Mouse (Mus musculus): ENCODE measurements at regions not wholly inside any gene's neighbourhood (a gene's known extent, or its start where the extent isn't known, plus 50 kb on each side); places are given as distances from the start of the nearest gene placed in this dataset.

DNA sequence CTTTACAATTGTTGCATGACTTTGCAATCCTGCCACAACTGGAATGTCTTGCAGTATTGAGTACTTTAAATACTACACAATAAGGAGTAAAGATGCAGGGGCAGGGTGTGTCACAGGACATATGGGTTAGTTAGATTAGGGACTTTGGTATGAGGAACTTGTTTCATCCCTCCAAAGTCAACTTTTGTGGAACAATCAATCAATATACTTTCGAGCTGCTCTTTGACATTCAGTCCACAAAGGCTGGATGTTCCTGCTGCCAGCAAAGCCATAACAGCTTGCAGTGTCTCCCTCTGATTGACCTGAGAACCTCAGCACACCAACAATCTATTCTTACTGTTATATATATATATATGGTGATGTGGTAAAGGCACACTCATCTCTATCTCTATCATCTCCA lies 314.5 kb downstream of the 9330182O14Rik start:
- Histone ChIP-seq H3K27me3 (ENCODE audit: control insufficient read depth, insufficient read depth, low read length) (no peaks in the 10 kb centered on the region), H3K9me3 (ENCODE audit: control insufficient read depth, low read length) (no peaks in the 10 kb centered on the region)
- 100% methylated on average over 1 of the region's 1 CpGs for WGBS

GRCm38 (mm10) chr15:40453235-40453634 lies 319.1 kb downstream of the 9330182O14Rik start:
- WGBS = 79% methylated on average over 2 of the region's 2 CpGs
- H3K27me3 ChIP-seq (ENCODE audit: control insufficient read depth, insufficient read depth, low read length) = no peaks in the 10 kb centered on the region
- H3K36me3 ChIP-seq (ENCODE audit: control insufficient read depth, insufficient read depth, low read length) = no peaks in the 10 kb centered on the region
- H3K4me1 ChIP-seq (replicated peaks; ENCODE audit: control insufficient read depth, insufficient read depth, low read length) = no peaks in the 10 kb centered on the region
- H3K9me3 ChIP-seq (ENCODE audit: control insufficient read depth, low read length) = no peaks in the 10 kb centered on the region
- no peak overlapping the region for H3K4me3 ChIP-seq (ENCODE audit: low read depth, low read length)
- H3K27ac ChIP-seq (ENCODE audit: low read depth, low read length) = no peak overlapping the region
- no peak overlapping the region for H3K4me2 ChIP-seq (ENCODE audit: low read depth, low read length, severe bottlenecking)
- no peak for DNase-seq (ENCODE audit: low spot score)
- no peak overlapping the region for H3K9ac ChIP-seq (ENCODE audit: low read length)
- no peak for ATAC-seq (replicated peaks; ENCODE audit: low FRiP score)

More for the DNA sequence above, 314.5 kb downstream of the 9330182O14Rik start:
- H3K36me3 ChIP-seq (ENCODE audit: control insufficient read depth, insufficient read depth, low read length) = no peaks in the 10 kb centered on the region
- no peak overlapping the region for H3K9ac ChIP-seq (ENCODE audit: low read length)
- no peak overlapping the region for H3K27ac ChIP-seq (ENCODE audit: low read depth, low read length)
- H3K4me1 ChIP-seq (replicated peaks; ENCODE audit: control insufficient read depth, insufficient read depth, low read length) = no peaks in the 10 kb centered on the region
- no peak for ATAC-seq (replicated peaks; ENCODE audit: low FRiP score)
- no peak overlapping the region for H3K4me2 ChIP-seq (ENCODE audit: low read depth, low read length, severe bottlenecking)
- no peak overlapping the region for H3K4me3 ChIP-seq (ENCODE audit: low read depth, low read length)
- DNase-seq (ENCODE audit: low spot score) = no peak

- Histone ChIP-seq H3K4me2 (ENCODE audit: low read depth, low read length, severe bottlenecking) (no peak overlapping the region), H3K4me1 (replicated peaks; ENCODE audit: control insufficient read depth, insufficient read depth, low read length) (no peaks in the 10 kb centered on the region), H3K9ac (ENCODE audit: low read length) (no peak overlapping the region), H3K9me3 (ENCODE audit: control insufficient read depth, low read length) (no peaks in the 10 kb centered on the region), H3K4me3 (ENCODE audit: low read depth, low read length) (no peak overlapping the region), H3K27me3 (ENCODE audit: control insufficient read depth, insufficient read depth, low read length) (no peaks in the 10 kb centered on the region), H3K36me3 (ENCODE audit: control insufficient read depth, insufficient read depth, low read length) (no peaks in the 10 kb centered on the region), H3K27ac (ENCODE audit: low read depth, low read length) (no peak overlapping the region)
- DNase-seq (ENCODE audit: low spot score) (no peak), ATAC-seq (replicated peaks; ENCODE audit: low FRiP score) (no peak)
- 80% methylated on average over 7 of the region's 7 CpGs for WGBS
These were observed 341.6 kb downstream of the 9330182O14Rik start for GRCm38 (mm10) chr15:40475659-40476355.

GRCm38 (mm10) chr15:40480386-40480785 lies 346.2 kb downstream of the 9330182O14Rik start:
- H3K9ac ChIP-seq (ENCODE audit: low read length) = no peak overlapping the region
- H3K4me1 ChIP-seq (replicated peaks; ENCODE audit: control insufficient read depth, insufficient read depth, low read length) = no peaks in the 10 kb centered on the region
- WGBS = 73% methylated on average over 1 of the region's 1 CpGs
- no peak for DNase-seq (ENCODE audit: low spot score)
- H3K27ac ChIP-seq (ENCODE audit: low read depth, low read length) = no peak overlapping the region
- no peaks in the 10 kb centered on the region for H3K36me3 ChIP-seq (ENCODE audit: control insufficient read depth, insufficient read depth, low read length)
- H3K9me3 ChIP-seq (ENCODE audit: control insufficient read depth, low read length) = no peaks in the 10 kb centered on the region
- no peak overlapping the region for H3K4me3 ChIP-seq (ENCODE audit: low read depth, low read length)
- no peak for ATAC-seq (replicated peaks; ENCODE audit: low FRiP score)
- no peaks in the 10 kb centered on the region for H3K27me3 ChIP-seq (ENCODE audit: control insufficient read depth, insufficient read depth, low read length)
- H3K4me2 ChIP-seq (ENCODE audit: low read depth, low read length, severe bottlenecking) = no peak overlapping the region

GRCm38 (mm10) chr15:40481239-40481638 lies 347.1 kb downstream of the 9330182O14Rik start:
- no peak for ATAC-seq (replicated peaks; ENCODE audit: low FRiP score)

DNA sequence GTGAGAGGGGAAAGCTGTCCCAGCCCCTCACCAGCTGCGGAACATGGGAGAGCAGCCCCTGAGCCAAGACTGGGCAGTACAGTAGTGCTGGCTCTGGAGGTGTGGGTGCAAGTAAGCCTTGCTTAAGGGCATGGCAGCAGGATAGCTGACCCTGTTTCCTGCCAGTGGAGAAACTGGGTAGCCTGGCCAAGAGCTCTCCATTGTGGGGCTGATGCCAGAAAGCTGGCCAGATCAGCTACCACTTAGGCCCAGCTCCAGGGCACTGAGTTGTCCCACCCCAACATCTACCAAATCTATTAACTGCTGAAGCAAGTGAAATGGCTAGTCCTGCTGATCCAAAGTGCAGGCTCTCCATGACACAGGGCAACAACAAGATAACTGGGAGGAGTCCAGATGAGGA lies 351.8 kb downstream of the 9330182O14Rik start:
- Histone ChIP-seq H3K36me3 (ENCODE audit: control insufficient read depth, insufficient read depth, low read length) (no peaks in the 10 kb centered on the region), H3K9me3 (ENCODE audit: control insufficient read depth, low read length) (no peaks in the 10 kb centered on the region), H3K27me3 (ENCODE audit: control insufficient read depth, insufficient read depth, low read length) (no peaks in the 10 kb centered on the region), H3K4me3 (ENCODE audit: low read depth, low read length) (no peak overlapping the region), H3K9ac (ENCODE audit: low read length) (no peak overlapping the region), H3K4me1 (replicated peaks; ENCODE audit: control insufficient read depth, insufficient read depth, low read length) (no peaks in the 10 kb centered on the region), H3K27ac (ENCODE audit: low read depth, low read length) (no peak overlapping the region), H3K4me2 (ENCODE audit: low read depth, low read length, severe bottlenecking) (no peak overlapping the region)
- WGBS = 100% methylated on average over 1 of the region's 1 CpGs
- DNase-seq (ENCODE audit: low spot score) (no peak), ATAC-seq (replicated peaks; ENCODE audit: low FRiP score) (no peak)

More at GRCm38 (mm10) chr15:40481239-40481638, 347.1 kb downstream of the 9330182O14Rik start:
- H3K4me2 ChIP-seq (ENCODE audit: low read depth, low read length, severe bottlenecking) = no peak overlapping the region
- WGBS = 71% methylated on average over 3 of the region's 3 CpGs
- H3K27me3 ChIP-seq (ENCODE audit: control insufficient read depth, insufficient read depth, low read length) = no peaks in the 10 kb centered on the region
- DNase-seq (ENCODE audit: low spot score) = no peak
- H3K27ac ChIP-seq (ENCODE audit: low read depth, low read length) = no peak overlapping the region
- H3K36me3 ChIP-seq (ENCODE audit: control insufficient read depth, insufficient read depth, low read length) = no peaks in the 10 kb centered on the region
- no peaks in the 10 kb centered on the region for H3K9me3 ChIP-seq (ENCODE audit: control insufficient read depth, low read length)
- H3K4me1 ChIP-seq (replicated peaks; ENCODE audit: control insufficient read depth, insufficient read depth, low read length) = no peaks in the 10 kb centered on the region
- no peak overlapping the region for H3K4me3 ChIP-seq (ENCODE audit: low read depth, low read length)
- no peak overlapping the region for H3K9ac ChIP-seq (ENCODE audit: low read length)

DNA sequence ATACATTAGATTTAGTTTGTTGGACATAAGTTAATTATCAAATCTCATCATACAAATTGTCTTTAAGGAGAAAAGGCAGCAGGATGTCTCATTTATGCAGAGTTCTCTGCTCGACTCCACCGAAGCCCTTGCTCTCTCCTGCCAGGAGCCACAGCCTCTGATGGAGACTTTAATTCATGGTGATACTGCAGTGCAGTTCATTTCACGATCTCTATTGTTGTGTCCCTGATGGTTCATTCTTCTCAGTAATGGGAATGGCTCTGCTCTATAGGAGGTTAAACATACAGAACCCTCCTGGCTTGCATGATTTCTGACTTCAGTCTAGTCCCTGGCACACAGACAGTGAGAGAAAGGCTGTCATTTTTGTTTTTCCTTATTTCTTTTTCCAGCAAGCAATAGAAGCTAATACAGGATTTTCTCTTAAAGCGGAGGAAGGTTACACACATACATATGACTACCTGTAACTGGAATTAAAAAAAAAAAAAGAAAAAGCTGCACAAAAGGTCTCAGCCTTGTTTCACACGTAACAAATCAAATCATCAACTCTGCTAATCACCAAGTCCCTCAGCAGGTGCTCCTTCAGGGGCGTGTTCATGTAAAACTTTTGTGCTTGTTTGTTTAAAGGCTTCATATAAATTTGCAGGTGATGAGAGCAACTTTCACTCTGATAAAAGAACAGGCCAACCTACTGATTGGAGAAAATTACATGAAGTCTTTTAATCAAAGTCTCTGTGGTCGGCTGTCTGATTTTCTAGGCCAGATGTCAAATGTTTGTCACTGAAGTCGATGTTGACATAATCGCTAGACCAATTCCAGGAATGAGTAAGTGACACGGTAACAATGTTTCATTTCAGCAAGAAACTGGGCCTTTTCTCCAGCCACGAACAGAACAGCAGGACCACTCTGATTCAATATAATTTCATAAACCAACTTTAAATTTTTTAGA lies 367.3 kb downstream of the 9330182O14Rik start:
- Histone ChIP-seq H3K4me2 (ENCODE audit: low read depth, low read length, severe bottlenecking) (no peak overlapping the region), H3K9ac (ENCODE audit: low read length) (no peak overlapping the region), H3K27ac (ENCODE audit: low read depth, low read length) (no peak overlapping the region), H3K9me3 (ENCODE audit: control insufficient read depth, low read length) (no peaks in the 10 kb centered on the region), H3K27me3 (ENCODE audit: control insufficient read depth, insufficient read depth, low read length) (no peaks in the 10 kb centered on the region), H3K4me3 (ENCODE audit: low read depth, low read length) (no peak overlapping the region), H3K4me1 (replicated peaks; ENCODE audit: control insufficient read depth, insufficient read depth, low read length) (no peaks in the 10 kb centered on the region), H3K36me3 (ENCODE audit: control insufficient read depth, insufficient read depth, low read length) (no peaks in the 10 kb centered on the region)
- 59% methylated on average over 11 of the region's 11 CpGs for WGBS
- DNase-seq (ENCODE audit: low spot score) (no peak), ATAC-seq (replicated peaks; ENCODE audit: low FRiP score) (no peak)

DNA sequence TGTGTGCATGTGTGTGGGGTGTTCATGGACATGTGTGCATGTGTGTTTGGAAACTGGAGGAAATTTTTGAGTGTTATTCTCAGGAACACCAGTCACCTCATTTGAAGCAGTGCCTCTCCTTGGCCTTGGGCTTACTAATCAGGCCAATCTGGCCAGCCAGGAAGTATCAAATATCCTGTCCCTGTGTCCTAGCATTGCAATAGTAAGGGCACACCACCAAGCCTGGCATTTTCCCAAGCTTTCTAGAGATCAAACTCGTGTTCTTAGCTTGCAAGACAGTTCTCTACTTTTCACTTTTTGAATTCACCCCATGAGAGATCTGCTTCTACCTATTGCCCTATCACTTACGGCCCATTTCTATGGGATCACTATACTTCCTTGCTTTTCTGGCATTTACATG lies 376.7 kb downstream of the 9330182O14Rik start:
- H3K27ac ChIP-seq (ENCODE audit: low read depth, low read length) = no peak overlapping the region
- DNase-seq (ENCODE audit: low spot score) (no peak), ATAC-seq (replicated peaks; ENCODE audit: low FRiP score) (no peak)
- no peaks in the 10 kb centered on the region for H3K36me3 ChIP-seq (ENCODE audit: control insufficient read depth, insufficient read depth, low read length)
- no peaks in the 10 kb centered on the region for H3K4me1 ChIP-seq (replicated peaks; ENCODE audit: control insufficient read depth, insufficient read depth, low read length)
- no peaks in the 10 kb centered on the region for H3K9me3 ChIP-seq (ENCODE audit: control insufficient read depth, low read length)
- H3K4me2 ChIP-seq (ENCODE audit: low read depth, low read length, severe bottlenecking) = no peak overlapping the region
- H3K9ac ChIP-seq (ENCODE audit: low read length) = no peak overlapping the region
- no peak overlapping the region for H3K4me3 ChIP-seq (ENCODE audit: low read depth, low read length)
- 78% methylated on average over 2 of the region's 2 CpGs for WGBS
- H3K27me3 ChIP-seq (ENCODE audit: control insufficient read depth, insufficient read depth, low read length) = no peaks in the 10 kb centered on the region

Measured in forebrain, embryonic 11.5 days (tissue).